Mouse (Mus musculus) brain, embryonic 14.5 days (tissue): ENCODE measurements around the gene Hcfc2.

Source experiments
- CTCF ChIP-seq: fragments of 200-500 bp; IDR thresholded peaks from 2 replicates; pipeline ENCODE4 v1.5.1; 2012; ENCODE audit warnings: inconsistent platforms, mild to moderate bottlenecking, moderate library complexity, borderline replicate concordance; ENCODE audit not compliant: insufficient read depth, insufficient read length; ENCODE audit errors: extremely low read depth
- POLR2A ChIP-seq: fragments of 200-500 bp; IDR thresholded peaks from 2 replicates; pipeline ENCODE4 v1.6.1; 2012; ENCODE audit warnings: mild to moderate bottlenecking, inconsistent platforms, borderline replicate concordance; ENCODE audit not compliant: poor library complexity, insufficient read depth, insufficient read length, severe bottlenecking; ENCODE audit errors: extremely low read depth

GRCm38 (mm10) chr10:82780816-82781215, 84.9 kb downstream of the Hcfc2 start:
- TF ChIP-seq CTCF = no peak
- TF ChIP-seq POLR2A = no peak
